In genomic region chr15:102249967-102250366, GRCm38 (mm10) we compare ENCODE assay signal across 10 mouse cellular contexts. TPM values are rescaled to one million over a fixed set of nuclear protein-coding genes. Genes with fewer than 3 reads are reported as not detected.
DNase-seq lines count a peak whose midpoint lies in the region; ATAC-seq and TF ChIP-seq lines count a peak whose summit lies in the region.
"Had no signal": no experiment of that assay in that cellular context is flagged by ENCODE, and none has a peak within 500 bp of the region (broad histone marks: within the 10 kb centered on the region; RNA-seq: fewer than 3 reads in every experiment).

No protein-coding gene starts in this region.

- 47% methylated on average over 9 of the region's 9 CpGs for WGBS in forebrain, embryonic 11.5 days
- WGBS in forebrain, embryonic 15.5 days = 48% methylated on average over 9 of the region's 9 CpGs
- WGBS in embryonic facial prominence, embryonic 12.5 days = 23% methylated on average over 9 of the region's 9 CpGs
- 22% methylated on average over 9 of the region's 9 CpGs for WGBS in limb, embryonic 15.5 days

- DNase-seq in forebrain, embryonic 11.5 days (ENCODE audit: low spot score) = no peak
- DNase-seq in layer of hippocampus, adult 2 months (ENCODE audit: low spot score in 2 of 2) = no peak
- no peak for DNase-seq in layer of hippocampus, adult 11-12 months (ENCODE audit: low spot score)
- DNase-seq in retina, embryonic 14.5 days (ENCODE audit: low spot score) = no peak
- no peak for DNase-seq in adrenal gland, postnatal 14 days
- DNase-seq: kidney, adult 9 months had no signal

- peak overlapping the region; percentile 31; the same call in 1 of the 2 replicates for H3K27ac ChIP-seq in forebrain, embryonic 11.5 days (ENCODE audit: low read depth, low read length)
- no peak overlapping the region for H3K27ac ChIP-seq in forebrain, embryonic 15.5 days (replicated peaks)
- H3K27ac ChIP-seq in layer of hippocampus, adult 2 months = peak overlapping the region; percentile 74
- peak overlapping the region; percentile 99 for H3K27ac ChIP-seq in embryonic facial prominence, embryonic 12.5 days
- peak overlapping the region; percentile 99 for H3K27ac ChIP-seq in limb, embryonic 15.5 days
- H3K27ac ChIP-seq: liver, embryonic 14.5 days had no signal

- H3K4me2 ChIP-seq in forebrain, embryonic 11.5 days (ENCODE audit: low read depth, low read length, severe bottlenecking) = no peak overlapping the region
- H3K4me2 ChIP-seq in forebrain, embryonic 15.5 days (replicated peaks) = no peak overlapping the region
- peak overlapping the region; percentile 93 for H3K4me2 ChIP-seq in embryonic facial prominence, embryonic 12.5 days (replicated peaks)
- H3K4me2 ChIP-seq in limb, embryonic 15.5 days = peak overlapping the region; percentile 85

- H3K27me3 ChIP-seq in forebrain, embryonic 11.5 days (ENCODE audit: control insufficient read depth, insufficient read depth, low read length) = peaks cover 25% of the 10 kb centered on the region
- H3K27me3 ChIP-seq in forebrain, embryonic 15.5 days = peaks cover 24% of the 10 kb centered on the region
- no peaks in the 10 kb centered on the region for H3K27me3 ChIP-seq in embryonic facial prominence, embryonic 12.5 days
- H3K27me3 ChIP-seq in limb, embryonic 15.5 days = no peaks in the 10 kb centered on the region

- no peaks in the 10 kb centered on the region for H3K36me3 ChIP-seq in forebrain, embryonic 11.5 days (ENCODE audit: control insufficient read depth, insufficient read depth, low read length)
- H3K36me3 ChIP-seq in forebrain, embryonic 15.5 days = no peaks in the 10 kb centered on the region
- peaks cover 31% of the 10 kb centered on the region for H3K36me3 ChIP-seq in embryonic facial prominence, embryonic 12.5 days
- peaks cover 32% of the 10 kb centered on the region for H3K36me3 ChIP-seq in limb, embryonic 15.5 days

- no peak for ATAC-seq in forebrain, embryonic 11.5 days (replicated peaks; ENCODE audit: low FRiP score)
- no peak for ATAC-seq in forebrain, embryonic 15.5 days (replicated peaks)
- ATAC-seq in embryonic facial prominence, embryonic 12.5 days (ENCODE audit: insufficient number of reproducible peaks, insufficient read depth, low FRiP score, low TSS enrichment) = no peak
- ATAC-seq in limb, embryonic 15.5 days (ENCODE audit: insufficient number of reproducible peaks, low FRiP score, low TSS enrichment, low read depth) = no peak

- H3K4me3 ChIP-seq in forebrain, embryonic 11.5 days (ENCODE audit: low read depth, low read length) = no peak overlapping the region
- H3K4me3 ChIP-seq in forebrain, embryonic 15.5 days = no peak overlapping the region
- no peak overlapping the region for H3K4me3 ChIP-seq in layer of hippocampus, adult 2 months
- peak overlapping the region; percentile 60 for H3K4me3 ChIP-seq in embryonic facial prominence, embryonic 12.5 days
- H3K4me3 ChIP-seq in limb, embryonic 15.5 days = peak overlapping the region; percentile 58

- H3K9ac ChIP-seq in forebrain, embryonic 11.5 days (ENCODE audit: low read length) = no peak overlapping the region; the same call in 1 of the 2 replicates
- no peak overlapping the region for H3K9ac ChIP-seq in forebrain, embryonic 15.5 days (replicated peaks)
- H3K9ac ChIP-seq in embryonic facial prominence, embryonic 12.5 days = peak overlapping the region; percentile 48
- peak overlapping the region; percentile 8; the same call in 1 of the 2 replicates for H3K9ac ChIP-seq in limb, embryonic 15.5 days
- H3K9ac ChIP-seq: liver, embryonic 14.5 days had no signal

- TF ChIP-seq CTCF in layer of hippocampus, adult 2 months (conservative IDR thresholded peaks at IDR 0.05) = no peak

- H3K9me3 ChIP-seq in forebrain, embryonic 11.5 days (ENCODE audit: control insufficient read depth, low read length) = no peaks in the 10 kb centered on the region
- H3K9me3 ChIP-seq in forebrain, embryonic 15.5 days = no peaks in the 10 kb centered on the region
- H3K9me3 ChIP-seq in embryonic facial prominence, embryonic 12.5 days = no peaks in the 10 kb centered on the region
- no peaks in the 10 kb centered on the region for H3K9me3 ChIP-seq in limb, embryonic 15.5 days

- peaks cover 28% of the 10 kb centered on the region for H3K4me1 ChIP-seq in forebrain, embryonic 11.5 days (replicated peaks; ENCODE audit: control insufficient read depth, insufficient read depth, low read length)
- H3K4me1 ChIP-seq in forebrain, embryonic 15.5 days = peaks cover 34% of the 10 kb centered on the region
- H3K4me1 ChIP-seq in embryonic facial prominence, embryonic 12.5 days = peaks cover 59% of the 10 kb centered on the region
- H3K4me1 ChIP-seq in limb, embryonic 15.5 days = peaks cover 80% of the 10 kb centered on the region

RNA-seq across cellular contexts. Expression of gene Rarg, which starts 7.3 kb away (rescaled TPM):
- polyA plus RNA-seq in forebrain, embryonic 11.5 days (2014; fragmentation: Nextera tagmentation; extraction: Ambion mirVana) = 19.3 and 19.7 TPM in 2 replicates
- polyA plus RNA-seq in forebrain, embryonic 15.5 days (2015; fragmentation: Nextera tagmentation; extraction: Ambion mirVana) = 5.9 and 6.2 TPM in 2 replicates
- 10 to 100 TPM; 12.2 to 14.1 TPM for total RNA-seq in layer of hippocampus, adult 2 months (2021)
- polyA plus RNA-seq in embryonic facial prominence, embryonic 12.5 days (2016; fragmentation: Nextera tagmentation; extraction: Ambion mirVana) = 121 and 123 TPM in 2 replicates
- 120 and 128 TPM in 2 replicates for polyA plus RNA-seq in limb, embryonic 15.5 days (2015; fragmentation: Nextera tagmentation; extraction: Ambion mirVana)
- 25.5 and 27.8 TPM in 2 replicates for total RNA-seq in adrenal gland, postnatal 14 days (2021)

RNA-seq across cellular contexts. Expression of gene Itgb7, which starts 18.2 kb away (rescaled TPM):
- polyA plus RNA-seq in forebrain, embryonic 11.5 days (2014; fragmentation: Nextera tagmentation; extraction: Ambion mirVana) = 0.76 and 1.1 TPM in 2 replicates
- 0.33 and 0.99 TPM in 2 replicates for polyA plus RNA-seq in forebrain, embryonic 15.5 days (2015; fragmentation: Nextera tagmentation; extraction: Ambion mirVana)
- 1 to 10 TPM; 1.0 to 3.9 TPM for total RNA-seq in layer of hippocampus, adult 2 months (2021)
- polyA plus RNA-seq in embryonic facial prominence, embryonic 12.5 days (2016; fragmentation: Nextera tagmentation; extraction: Ambion mirVana) = 1.9 and 2.6 TPM in 2 replicates
- 6.3 and 6.6 TPM in 2 replicates for polyA plus RNA-seq in limb, embryonic 15.5 days (2015; fragmentation: Nextera tagmentation; extraction: Ambion mirVana)
- total RNA-seq in adrenal gland, postnatal 14 days (2021) = 3.0 and 18.4 TPM in 2 replicates

RNA-seq across cellular contexts. Expression of gene Gm9918, which starts 20.4 kb away (rescaled TPM):
- 0.21 and 0.48 TPM in 2 replicates for polyA plus RNA-seq in forebrain, embryonic 11.5 days (2014; fragmentation: Nextera tagmentation; extraction: Ambion mirVana)
- not detected in 2 replicates for polyA plus RNA-seq in forebrain, embryonic 15.5 days (2015; fragmentation: Nextera tagmentation; extraction: Ambion mirVana)
- not detected for total RNA-seq in layer of hippocampus, adult 2 months (2021)
- 0.99 and 1.1 TPM in 2 replicates for polyA plus RNA-seq in embryonic facial prominence, embryonic 12.5 days (2016; fragmentation: Nextera tagmentation; extraction: Ambion mirVana)
- polyA plus RNA-seq in limb, embryonic 15.5 days (2015; fragmentation: Nextera tagmentation; extraction: Ambion mirVana) = 0.79 and 0.83 TPM in 2 replicates
- total RNA-seq in adrenal gland, postnatal 14 days (2021) = not detected in 2 replicates

RNA-seq across cellular contexts. Expression of gene Mfsd5, which starts 29.3 kb away (rescaled TPM):
- polyA plus RNA-seq in forebrain, embryonic 11.5 days (2014; fragmentation: Nextera tagmentation; extraction: Ambion mirVana) = 55.6 and 64.7 TPM in 2 replicates
- polyA plus RNA-seq in forebrain, embryonic 15.5 days (2015; fragmentation: Nextera tagmentation; extraction: Ambion mirVana) = 50.1 and 51.5 TPM in 2 replicates
- total RNA-seq in layer of hippocampus, adult 2 months (2021) = 10 to 100 TPM; 34.2 to 40.9 TPM
- 57.9 and 60.1 TPM in 2 replicates for polyA plus RNA-seq in embryonic facial prominence, embryonic 12.5 days (2016; fragmentation: Nextera tagmentation; extraction: Ambion mirVana)
- polyA plus RNA-seq in limb, embryonic 15.5 days (2015; fragmentation: Nextera tagmentation; extraction: Ambion mirVana) = 100.0 and 103 TPM in 2 replicates
- 29.9 and 34.3 TPM in 2 replicates for total RNA-seq in adrenal gland, postnatal 14 days (2021)

RNA-seq across cellular contexts. Expression of gene Csad, which starts 45.4 kb away (rescaled TPM):
- polyA plus RNA-seq in forebrain, embryonic 11.5 days (2014; fragmentation: Nextera tagmentation; extraction: Ambion mirVana) = 38.2 and 39.2 TPM in 2 replicates
- 44.2 and 45.1 TPM in 2 replicates for polyA plus RNA-seq in forebrain, embryonic 15.5 days (2015; fragmentation: Nextera tagmentation; extraction: Ambion mirVana)
- 10 to 100 TPM; 39.5 to 40.4 TPM for total RNA-seq in layer of hippocampus, adult 2 months (2021)
- 82.8 and 91.1 TPM in 2 replicates for polyA plus RNA-seq in embryonic facial prominence, embryonic 12.5 days (2016; fragmentation: Nextera tagmentation; extraction: Ambion mirVana)
- polyA plus RNA-seq in limb, embryonic 15.5 days (2015; fragmentation: Nextera tagmentation; extraction: Ambion mirVana) = 80.3 and 81.8 TPM in 2 replicates
- total RNA-seq in adrenal gland, postnatal 14 days (2021) = 115 and 120 TPM in 2 replicates

Comparison
In these comparisons a context has a peak if more than half of its experiments do, and no peak if none do; other contexts are left out.
1. H3K4me2 ChIP-seq: peak in embryonic facial prominence, embryonic 12.5 days (single experiment) and limb, embryonic 15.5 days (single experiment); none in forebrain, embryonic 11.5 days (single experiment) and forebrain, embryonic 15.5 days (single experiment).
2. H3K4me3 ChIP-seq: peak in embryonic facial prominence, embryonic 12.5 days (single experiment) and limb, embryonic 15.5 days (single experiment); none in forebrain, embryonic 11.5 days (single experiment), forebrain, embryonic 15.5 days (single experiment) and layer of hippocampus, adult 2 months (single experiment).
3. H3K9ac ChIP-seq: peak in embryonic facial prominence, embryonic 12.5 days (single experiment) and limb, embryonic 15.5 days (single experiment); none in forebrain, embryonic 11.5 days (single experiment) and forebrain, embryonic 15.5 days (single experiment).